Comparison of ENCODE assay signal across 25 mouse cellular contexts in genomic region chr13:4384918-4385317, GRCm38 (mm10). TPM values are rescaled to one million over a fixed set of nuclear protein-coding genes. Genes with fewer than 3 reads are reported as not detected.
DNase-seq lines count a peak whose midpoint lies in the region; ATAC-seq and TF ChIP-seq lines count a peak whose summit lies in the region.
"Had no signal": no experiment of that assay in that cellular context is flagged by ENCODE, and none has a peak within 500 bp of the region (broad histone marks: within the 10 kb centered on the region; RNA-seq: fewer than 3 reads in every experiment).

No protein-coding gene starts in this region.

- no peak for TF ChIP-seq POLR2A in kidney, adult 2 months (IDR thresholded peaks at IDR 0.05; ENCODE audit: low read depth, low read length)

- CTCF ChIA-PET in Patski (lab: Charles Lee) = no interaction called here

- no peaks in the 10 kb centered on the region for H3K36me3 ChIP-seq in kidney, adult 2 months (ENCODE audit: control insufficient read depth, insufficient read depth, low read length)
- H3K36me3 ChIP-seq in kidney, embryonic 15.5 days = no peaks in the 10 kb centered on the region
- H3K36me3 ChIP-seq in kidney, embryonic 14.5 days (ENCODE audit: control insufficient read depth, insufficient read depth, low read length) = no peaks in the 10 kb centered on the region
- no peaks in the 10 kb centered on the region for H3K36me3 ChIP-seq in kidney, postnatal 0 days (ENCODE audit: insufficient read depth, low read length)
- H3K36me3 ChIP-seq: embryonic facial prominence, embryonic 10.5 days; embryonic facial prominence, embryonic 12.5 days; forebrain, embryonic 15.5 days had no signal

- 19% methylated on average over 1 of the region's 1 CpGs for WGBS in kidney, adult 2 months
- WGBS in kidney, embryonic 15.5 days = 67% methylated on average over 1 of the region's 1 CpGs
- WGBS in kidney, embryonic 14.5 days = 63% methylated on average over 1 of the region's 1 CpGs
- 24% methylated on average over 1 of the region's 1 CpGs for WGBS in kidney, postnatal 0 days

- peaks cover 19% of the 10 kb centered on the region for H3K4me1 ChIP-seq in kidney, adult 2 months (ENCODE audit: control insufficient read depth, insufficient read depth, low read length)
- no peaks in the 10 kb centered on the region for H3K4me1 ChIP-seq in kidney, embryonic 15.5 days
- H3K4me1 ChIP-seq in kidney, embryonic 14.5 days (ENCODE audit: control insufficient read depth, insufficient read depth, low read length) = no peaks in the 10 kb centered on the region
- H3K4me1 ChIP-seq in kidney, postnatal 0 days (replicated peaks; ENCODE audit: insufficient read depth, low read length) = no peaks in the 10 kb centered on the region
- H3K4me1 ChIP-seq: embryonic facial prominence, embryonic 10.5 days; embryonic facial prominence, embryonic 12.5 days; forebrain, embryonic 13.5 days; forebrain, embryonic 15.5 days had no signal

- H3K4me2 ChIP-seq in kidney, embryonic 15.5 days = no peak overlapping the region
- H3K4me2 ChIP-seq in kidney, embryonic 14.5 days (replicated peaks; ENCODE audit: low read depth, low read length) = no peak overlapping the region
- H3K4me2 ChIP-seq in kidney, postnatal 0 days (ENCODE audit: low read length) = no peak overlapping the region
- H3K4me2 ChIP-seq: embryonic facial prominence, embryonic 12.5 days; forebrain, embryonic 13.5 days; forebrain, embryonic 15.5 days had no signal

- H3K27me3 ChIP-seq in kidney, adult 2 months (replicated peaks; ENCODE audit: control insufficient read depth, insufficient read depth, low read length) = no peaks in the 10 kb centered on the region
- H3K27me3 ChIP-seq in kidney, embryonic 15.5 days = no peaks in the 10 kb centered on the region
- H3K27me3 ChIP-seq in kidney, embryonic 14.5 days (ENCODE audit: control insufficient read depth, insufficient read depth, low read length) = no peaks in the 10 kb centered on the region
- H3K27me3 ChIP-seq in kidney, postnatal 0 days (ENCODE audit: insufficient read depth, low read length) = no peaks in the 10 kb centered on the region
- no peaks in the 10 kb centered on the region for H3K27me3 ChIP-seq in Patski
- H3K27me3 ChIP-seq: embryonic facial prominence, embryonic 12.5 days; forebrain, embryonic 13.5 days; forebrain, embryonic 15.5 days had no signal

- no peak for TF ChIP-seq CTCF in kidney, adult 2 months (conservative IDR thresholded peaks at IDR 0.05; ENCODE audit: insufficient read depth, insufficient read length, low read depth, low read length)
- TF ChIP-seq CTCF in kidney, postnatal 0 days (IDR thresholded peaks at IDR 0.05; ENCODE audit: low read depth) = no peak
- no peak for TF ChIP-seq CTCF in Patski (IDR thresholded peaks at IDR 0.05)

- ATAC-seq in kidney, embryonic 15.5 days (replicated peaks; ENCODE audit: low FRiP score) = 0 out of 2 replicates have a peak, but pooled peaks have one; percentile 71
- ATAC-seq in kidney, embryonic 14.5 days (ENCODE audit: low FRiP score, low TSS enrichment) = no peak
- ATAC-seq in kidney, postnatal 0 days (replicated peaks; ENCODE audit: low FRiP score, low read depth) = peak; percentile 67
- ATAC-seq in Patski = peak; percentile 93
- ATAC-seq: activated CD4-positive, CD25-positive, alpha-beta regulatory T cell, adult 4 months; forebrain, embryonic 13.5 days; forebrain, embryonic 15.5 days had no signal

- in situ Hi-C loops in Patski (cut with MboI; ENCODE audit: low pct_unique_long_range_greater_than_20kb) = no loop called here

- POLR2A ChIA-PET in Patski (lab: Charles Lee) = no interaction called here

- H3K9ac ChIP-seq in kidney, embryonic 15.5 days = no peak overlapping the region
- H3K9ac ChIP-seq in kidney, embryonic 14.5 days (ENCODE audit: low read depth, low read length) = no peak overlapping the region
- no peak overlapping the region for H3K9ac ChIP-seq in kidney, postnatal 0 days (ENCODE audit: low read depth, low read length)
- H3K9ac ChIP-seq: embryonic facial prominence, embryonic 12.5 days; forebrain, embryonic 13.5 days; forebrain, embryonic 15.5 days had no signal

- DNase-seq in kidney, adult 2 months = peak; percentile 86
- DNase-seq in kidney, postnatal 14 days = no peak
- peak; percentile 33 for DNase-seq in kidney, postnatal 0 days (ENCODE audit: low spot score)
- DNase-seq in kidney, postnatal 10 days = no peak
- peak; percentile 37 for DNase-seq in Patski (ENCODE audit: low read depth, low spot score)
- no peak for DNase-seq in urinary bladder, postnatal 14 days (ENCODE audit: low spot score)
- DNase-seq: adrenal gland, adult 8-10 months; adrenal gland, postnatal 14 days; adrenal gland, postnatal 36 days; cerebellum, adult 11-12 months; cerebellum, adult 2 months; cerebellum, adult 9-10 months; cerebellum, postnatal 10 days; cerebellum, postnatal 25 days had no signal

- peak overlapping the region; percentile 88 for H3K27ac ChIP-seq in kidney, adult 2 months (ENCODE audit: insufficient read depth, low read depth, low read length)
- H3K27ac ChIP-seq in kidney, embryonic 15.5 days = no peak overlapping the region
- H3K27ac ChIP-seq in kidney, embryonic 14.5 days (ENCODE audit: low read depth, low read length) = no peak overlapping the region
- H3K27ac ChIP-seq in kidney, postnatal 0 days = no peak overlapping the region
- H3K27ac ChIP-seq: embryonic facial prominence, embryonic 10.5 days; embryonic facial prominence, embryonic 12.5 days; forebrain, embryonic 13.5 days; forebrain, embryonic 15.5 days had no signal

- no peaks in the 10 kb centered on the region for H3K9me3 ChIP-seq in kidney, embryonic 15.5 days (replicated peaks)
- no peaks in the 10 kb centered on the region for H3K9me3 ChIP-seq in kidney, embryonic 14.5 days (ENCODE audit: control insufficient read depth, low read length)
- H3K9me3 ChIP-seq in kidney, postnatal 0 days (replicated peaks; ENCODE audit: low read length) = no peaks in the 10 kb centered on the region
- H3K9me3 ChIP-seq: embryonic facial prominence, embryonic 10.5 days; embryonic facial prominence, embryonic 12.5 days; forebrain, embryonic 13.5 days; forebrain, embryonic 15.5 days had no signal

- H3K4me3 ChIP-seq in kidney, adult 2 months (ENCODE audit: insufficient read depth, low read depth, low read length) = no peak overlapping the region
- no peak overlapping the region for H3K4me3 ChIP-seq in kidney, embryonic 15.5 days (replicated peaks)
- no peak overlapping the region for H3K4me3 ChIP-seq in kidney, embryonic 14.5 days (ENCODE audit: low read length)
- no peak overlapping the region for H3K4me3 ChIP-seq in kidney, postnatal 0 days (replicated peaks; ENCODE audit: low read depth, low read length)
- H3K4me3 ChIP-seq: embryonic facial prominence, embryonic 10.5 days; embryonic facial prominence, embryonic 12.5 days; forebrain, embryonic 13.5 days; forebrain, embryonic 15.5 days had no signal

RNA-seq across cellular contexts. Expression of gene Akr1c6, which starts 49.2 kb away (rescaled TPM):
- 0.08 TPM in 1 of 2 replicates, not detected in the other for polyA plus RNA-seq in kidney, adult 2 months (2012; rRNA removed)
- polyA plus RNA-seq in kidney, embryonic 15.5 days (2015; fragmentation: Nextera tagmentation; extraction: Ambion mirVana) = 0.48 TPM in 1 of 2 replicates, not detected in the other
- not detected in 2 replicates for polyA plus RNA-seq in kidney, embryonic 14.5 days (2014; fragmentation: Nextera tagmentation; extraction: Ambion mirVana)
- polyA plus RNA-seq in kidney, postnatal 0 days (2015; fragmentation: Nextera tagmentation; extraction: Ambion mirVana) = 0.09 TPM in 1 of 2 replicates, not detected in the other
- not detected for polyA plus RNA-seq in Patski (2021)
- polyA plus RNA-seq: activated CD4-positive, CD25-positive, alpha-beta regulatory T cell, adult 4 months; C2C12; cerebellum, adult 2 months; cortical plate, adult 2 months; embryonic facial prominence, embryonic 10.5 days; embryonic facial prominence, embryonic 12.5 days; embryonic facial prominence, embryonic 14.5 days; forebrain, embryonic 11.5 days; forebrain, embryonic 13.5 days; forebrain, embryonic 15.5 days had no signal

Comparison
In these comparisons a context has a peak if more than half of its experiments do, and no peak if none do; other contexts are left out.
1. DNase-seq: peak in kidney, adult 2 months (single experiment), kidney, postnatal 0 days (single experiment) and Patski (single experiment); none in kidney, postnatal 14 days (single experiment), kidney, postnatal 10 days (single experiment) and urinary bladder, postnatal 14 days (single experiment).